Mouse (Mus musculus): ENCODE results near the gene Gramd1b.

Gramd1b gene

GRCm38 (mm10) chr9:40268748-40269102 lies 262.5 kb downstream of the Gramd1b start:
- no peak for DNase-seq (ENCODE audit: low spot score in 2 of 2)

- no peak for DNase-seq (ENCODE audit: low spot score in 2 of 2)
Observed at GRCm38 (mm10) chr9:40268040-40268747, 263.0 kb downstream of the Gramd1b start.

- no peak for DNase-seq (ENCODE audit: low spot score in 2 of 2)
Observed at GRCm38 (mm10) chr9:40263874-40264273, 267.3 kb downstream of the Gramd1b start.

GRCm38 (mm10) chr9:40252459-40252858 lies 278.7 kb downstream of the Gramd1b start:
- DNase-seq (ENCODE audit: low spot score in 2 of 2), result no peak

GRCm38 (mm10) chr9:40249106-40249505 lies 282.1 kb downstream of the Gramd1b start:
- no peak for DNase-seq (ENCODE audit: low spot score in 2 of 2)

- no peak for DNase-seq (ENCODE audit: low spot score in 2 of 2)
Observed at GRCm38 (mm10) chr9:40246702-40247101, 284.5 kb downstream of the Gramd1b start.

GRCm38 (mm10) chr9:40245974-40246665 lies 285.1 kb downstream of the Gramd1b start:
- no peak for DNase-seq (ENCODE audit: low spot score in 2 of 2)

- DNase-seq (ENCODE audit: low spot score in 2 of 2), result no peak
Observed at GRCm38 (mm10) chr9:40245466-40245865, 285.7 kb downstream of the Gramd1b start.

Data from natural killer cell, adult 2 months (primary cell).